Mouse (Mus musculus) heart, adult 2 months (tissue): Measurements from ENCODE around the gene Olfr1367. TPM values are rescaled to one million over a fixed set of nuclear protein-coding genes. Genes with fewer than 3 reads are reported as not detected.

ENCODE experiments used
- DNase-seq, 2 experiments: peaks; one replicate each; pipeline ENCODE4 v3.0.0; 2021
- H3K27ac ChIP-seq: fragments of 200-600 bp; 2 replicates; pipeline ENCODE4 v1.8.1; 2022
- H3K27me3 ChIP-seq: fragments of 200-500 bp; 2 replicates; pipeline ENCODE4 v1.6.1; 2012; ENCODE audit warnings: mild to moderate bottlenecking, low read length, inconsistent platforms, mixed read lengths; ENCODE audit not compliant: control insufficient read depth, insufficient read depth
- H3K36me3 ChIP-seq: fragments of 200-500 bp; 2 replicates; pipeline ENCODE4 v1.6.1; 2012; ENCODE audit warnings: low read length, inconsistent platforms; ENCODE audit not compliant: control insufficient read depth, insufficient read depth
- H3K4me1 ChIP-seq: fragments of 200-500 bp; 2 replicates; pipeline ENCODE4 v1.6.1; 2011; ENCODE audit warnings: low read length; ENCODE audit not compliant: control insufficient read depth, insufficient read depth
- H3K4me3 ChIP-seq: fragments of 200-600 bp; 2 replicates; pipeline ENCODE4 v1.8.1; 2022
- H3K79me2 ChIP-seq: fragments of 200-500 bp; replicated peaks from 2 replicates; pipeline ENCODE4 v1.6.1; 2012; ENCODE audit warnings: mild to moderate bottlenecking, inconsistent platforms, low read length, moderate library complexity, mixed read lengths; ENCODE audit not compliant: control insufficient read depth, insufficient read depth
- H3K9ac ChIP-seq: fragments of 200-500 bp; 2 replicates; pipeline ENCODE4 v1.6.1; 2012; ENCODE audit warnings: low read depth, mild to moderate bottlenecking, control low read depth, inconsistent platforms, low read length, mixed read lengths
- CTCF ChIP-seq: fragments of 200-600 bp; IDR thresholded peaks from 2 replicates; pipeline ENCODE4 v1.8.1; 2022; ENCODE audit warnings: antibody characterized with exemption, mild to moderate bottlenecking, moderate library complexity
- EP300 ChIP-seq: fragments of 200-500 bp; IDR thresholded peaks from 2 replicates; pipeline ENCODE4 v1.6.1; 2011; ENCODE audit warnings: low read depth, low read length, control low read depth; ENCODE audit not compliant: insufficient read depth
- POLR2A ChIP-seq: fragments of 200-500 bp; IDR thresholded peaks from 2 replicates; pipeline ENCODE4 v1.6.1; 2011; ENCODE audit warnings: mild to moderate bottlenecking, low read depth, low read length, control low read depth; ENCODE audit not compliant: insufficient read depth
- WGBS: fragments of 180-500 bp; shearing (Covaris S2); methylation state at CpG from one replicate; pipeline ENCODE4 v1.1.7; 2018; 5-methylcytosine and 5-hydroxymethylcytosine counted together
- intact Hi-C: fragments of 180-260 bp; cut with DNase I; formaldehyde crosslinking; loops from one replicate; pipeline ENCODE4 v1.15.1; 2025
- polyA plus RNA-seq: library from polyadenylated mRNA; depleted of rRNA; stranded (reverse); fragments of >200 nt; gene quantifications from 2 replicates; pipeline ENCODE4 v1.2.3, GENCODE M21; 2012
- total RNA-seq, 2 experiments: library from RNA; stranded (reverse); gene quantifications; 2 replicates each; pipeline ENCODE4 v1.2.3; 2021

The Olfr1367 gene
- total and polyA plus RNA-seq, 3 experiments: not detected

GRCm38 (mm10) chr13:21313903-21314302, 32.8 kb upstream of the Olfr1367 start:
- Histone ChIP-seq H3K4me3 (no peak overlapping the region), H3K79me2 (no peaks in the 10 kb centered on the region), H3K4me1 (no peaks in the 10 kb centered on the region), H3K27ac (no peak overlapping the region), H3K27me3 (no peaks in the 10 kb centered on the region), H3K9ac (no peak overlapping the region), H3K36me3 (no peaks in the 10 kb centered on the region)
- 71% methylated on average over 4 of the region's 4 CpGs for WGBS
- TF ChIP-seq CTCF: no peak
- no peak for TF ChIP-seq EP300
- TF ChIP-seq POLR2A: no peak
- intact Hi-C loops: no loop called here
- no peak for DNase-seq

GRCm38 (mm10) chr13:21320262-21320661, 26.4 kb upstream of the Olfr1367 start:
- Histone ChIP-seq H3K27me3 (no peaks in the 10 kb centered on the region; the same call in 1 of the 2 replicates), H3K4me1 (no peaks in the 10 kb centered on the region), H3K9ac (no peak overlapping the region), H3K36me3 (no peaks in the 10 kb centered on the region), H3K27ac (no peak overlapping the region), H3K79me2 (no peaks in the 10 kb centered on the region), H3K4me3 (no peak overlapping the region)
- DNase-seq: no peak
- TF ChIP-seq POLR2A: no peak
- no peak for TF ChIP-seq CTCF
- no peak for TF ChIP-seq EP300
- intact Hi-C loops: loop anchor here (10.0 kb wide), 3 partner anchors 85 to 1005 kb away; no protein-coding TSS in a partner anchor
- WGBS: 45% methylated on average over 3 of the region's 3 CpGs

- intact Hi-C loops: loop anchor here (10.0 kb wide), 3 partner anchors 87 to 1007 kb away; no protein-coding TSS in a partner anchor
- Histone ChIP-seq H3K4me3 (no peak overlapping the region; the same call in 1 of the 2 replicates), H3K27me3 (no peaks in the 10 kb centered on the region; the same call in 1 of the 2 replicates), H3K4me1 (no peaks in the 10 kb centered on the region), H3K27ac (no peak overlapping the region), H3K36me3 (no peaks in the 10 kb centered on the region), H3K79me2 (no peaks in the 10 kb centered on the region), H3K9ac (no peak overlapping the region)
- no peak for DNase-seq
- WGBS: 26% methylated on average over 18 of the region's 18 CpGs
- TF ChIP-seq EP300 (no peak), CTCF (no peak), POLR2A (no peak)
Measured at GRCm38 (mm10) chr13:21321890-21322494, 24.7 kb upstream of the Olfr1367 start.

GRCm38 (mm10) chr13:21322509-21323375, 24.0 kb upstream of the Olfr1367 start:
- peak in 1 of 2 experiments; percentile 21 for DNase-seq
- Histone ChIP-seq H3K27me3 (no peaks in the 10 kb centered on the region; the same call in 1 of the 2 replicates), H3K36me3 (no peaks in the 10 kb centered on the region), H3K79me2 (no peaks in the 10 kb centered on the region), H3K4me1 (no peaks in the 10 kb centered on the region), H3K9ac (no peak overlapping the region), H3K4me3 (no peak overlapping the region), H3K27ac (no peak overlapping the region)
- intact Hi-C loops: loop anchor here (10.0 kb wide), 3 partner anchors 88 to 1008 kb away; no protein-coding TSS in a partner anchor
- 27% methylated on average over 18 of the region's 18 CpGs for WGBS
- no peak for TF ChIP-seq CTCF
- no peak for TF ChIP-seq EP300
- TF ChIP-seq POLR2A: no peak

- Histone ChIP-seq H3K4me1 (no peaks in the 10 kb centered on the region), H3K27ac (no peak overlapping the region), H3K79me2 (no peaks in the 10 kb centered on the region), H3K36me3 (no peaks in the 10 kb centered on the region), H3K27me3 (no peaks in the 10 kb centered on the region; the same call in 1 of the 2 replicates), H3K4me3 (no peak overlapping the region), H3K9ac (no peak overlapping the region)
- intact Hi-C loops: loop anchor here (10.0 kb wide), 3 partner anchors 89 to 1009 kb away; no protein-coding TSS in a partner anchor
- TF ChIP-seq POLR2A: no peak
- TF ChIP-seq EP300: no peak
- TF ChIP-seq CTCF: no peak
- 71% methylated on average over 6 of the region's 6 CpGs for WGBS
- no peak for DNase-seq
Measured at GRCm38 (mm10) chr13:21323405-21323804, 23.3 kb upstream of the Olfr1367 start.

GRCm38 (mm10) chr13:21326191-21326590, 20.5 kb upstream of the Olfr1367 start:
- H3K9ac ChIP-seq: no peak overlapping the region
- no peaks in the 10 kb centered on the region for H3K4me1 ChIP-seq
- DNase-seq: no peak
- 16% methylated on average over 4 of the region's 4 CpGs for WGBS
- H3K4me3 ChIP-seq: peak overlapping the region; percentile 65; the same call in 1 of the 2 replicates
- intact Hi-C loops: loop anchor here (1.0 to 10.0 kb wide), 8 partner anchors 36 to 1011 kb away; partner anchors contain the start of gene Zscan12
- H3K27me3 ChIP-seq: no peaks in the 10 kb centered on the region; the same call in 1 of the 2 replicates
- H3K79me2 ChIP-seq: no peaks in the 10 kb centered on the region
- H3K36me3 ChIP-seq: no peaks in the 10 kb centered on the region
- TF ChIP-seq CTCF (peak; percentile 75), POLR2A (no peak)
- no peak overlapping the region for H3K27ac ChIP-seq
